Mouse (Mus musculus) lung, postnatal 0 days (tissue): ENCODE measurements at regions not wholly inside any gene's neighbourhood (a gene's known extent, or its start where the extent isn't known, plus 50 kb on each side); places are given as distances from the start of the nearest gene placed in this dataset.
A peak's percentile ranks its signal among the peaks of the same experiment; 100 is the strongest.

Experiments
- CTCF ChIP-seq: IDR thresholded peaks from 2 replicates; pipeline ENCODE4 v1.5.1; 2016; ENCODE audit warnings: antibody characterized with exemption, mild to moderate bottlenecking
- EP300 ChIP-seq: IDR thresholded peaks from 2 replicates; pipeline ENCODE4 v1.6.1; 2016; ENCODE audit warnings: antibody characterized with exemption, mild to moderate bottlenecking, control low read depth

DNA sequence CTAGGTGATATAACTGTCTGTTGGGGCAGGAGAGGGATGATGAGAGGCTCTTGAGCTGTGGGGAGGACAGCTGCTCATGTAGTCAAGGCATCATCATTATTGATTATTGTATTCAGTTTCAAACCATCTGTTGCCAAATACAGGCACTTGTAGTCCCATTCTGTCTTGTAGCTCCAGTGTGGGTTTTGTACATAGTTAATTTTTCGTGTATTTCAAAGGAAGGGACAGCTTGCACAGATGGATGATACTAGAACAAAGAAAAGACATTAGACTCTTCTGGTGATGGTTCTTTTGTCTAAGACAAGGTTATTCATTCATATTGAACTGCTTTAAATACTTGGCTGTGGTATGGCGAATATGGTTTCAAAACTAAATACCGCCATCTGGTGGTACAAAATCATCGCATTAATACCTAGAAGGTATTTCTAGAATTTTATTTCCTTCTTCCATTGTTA, 70.8 kb upstream of the Slco6d1 start:
- peak; percentile 65 for TF ChIP-seq CTCF
- TF ChIP-seq EP300, result no peak
